Mouse (Mus musculus) megakaryocyte, embryonic 14.5 days (primary cell): ENCODE data around the gene Khsrp.

Experiments
- FLI1 ChIP-seq: IDR thresholded peaks from 2 replicates; pipeline ENCODE4 v1.6.1; 2012; ENCODE audit warnings: low read length, inconsistent platforms, mixed read lengths
- GATA1 ChIP-seq: IDR thresholded peaks from 3 replicates; pipeline ENCODE4 v1.6.1; 2012; ENCODE audit warnings: mixed read lengths, low read length, inconsistent platforms, borderline replicate concordance

DNA sequence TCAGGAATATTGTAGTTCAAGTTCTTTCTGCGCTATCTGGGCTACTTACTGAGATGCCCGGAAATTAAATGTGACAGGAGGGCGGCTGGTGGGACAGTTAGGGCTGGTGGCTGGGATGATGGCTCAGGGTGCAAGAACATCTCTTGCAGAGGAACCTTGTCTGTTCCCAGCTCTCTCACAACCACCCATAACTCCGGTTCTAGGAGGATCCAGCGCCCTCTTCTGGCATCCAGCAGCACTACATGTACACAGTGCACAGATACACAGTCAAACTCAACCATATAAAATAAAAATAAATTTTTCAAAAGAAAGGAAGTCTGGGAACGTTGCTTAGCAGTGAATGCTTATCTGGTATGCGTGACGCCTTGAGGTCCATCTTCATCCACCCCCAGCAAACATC is 7.7 kb upstream of the Khsrp start:
- TF ChIP-seq FLI1 (no peak), GATA1 (no peak)
